Mouse (Mus musculus): ENCODE measurements around the gene Catsperz. TPM values are rescaled to one million over a fixed set of nuclear protein-coding genes. Genes with fewer than 3 reads are reported as not detected.

Catsperz gene
- total RNA-seq, 1 experiment, result 14.9 TPM

DNA sequence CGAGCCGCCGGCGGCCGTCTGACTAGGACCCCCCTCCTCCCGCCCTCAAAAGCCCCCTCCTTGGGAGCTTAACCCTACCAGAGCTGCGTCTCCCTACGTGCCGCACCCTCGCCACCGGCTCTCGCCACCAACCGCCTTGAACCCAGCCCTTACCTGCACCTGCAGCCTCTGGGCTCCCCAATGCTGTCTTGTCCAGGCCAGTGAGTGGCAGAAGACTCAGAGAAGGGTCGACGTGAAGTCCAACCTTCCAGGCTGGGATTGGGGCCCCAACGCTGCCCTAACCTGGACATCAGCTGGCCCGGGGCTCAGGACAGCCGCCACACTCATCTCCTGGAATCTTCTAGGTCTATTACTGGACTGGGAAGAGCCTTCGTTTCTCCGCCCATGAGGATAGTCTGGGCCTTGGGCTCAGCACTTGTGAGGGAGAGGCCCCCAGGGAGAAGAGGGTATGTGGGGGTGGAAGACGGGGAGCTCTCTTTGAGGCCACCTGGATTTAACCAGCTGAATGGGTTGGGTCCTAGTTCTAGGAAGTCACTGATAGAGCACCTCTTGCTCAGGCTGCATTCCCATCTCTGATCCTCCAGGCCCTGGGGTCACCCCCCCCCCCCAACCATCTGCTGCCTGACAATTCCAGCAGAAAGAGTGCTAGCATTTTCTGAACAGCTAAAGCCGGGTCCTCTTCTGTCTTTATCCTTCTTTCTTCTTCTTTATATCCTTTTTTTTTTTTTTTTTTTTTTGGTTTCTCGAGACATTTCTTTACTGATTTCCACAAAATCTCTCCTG is 9.2 kb upstream of the Catsperz start, which contains the start of gene Kcnk4:
Kcnk4 (minus strand) TSS at position 321 of the 783 bp plus-strand sequence.
- no peak for TF ChIP-seq HCFC1 (IDR thresholded peaks at IDR 0.05; ENCODE audit: borderline replicate concordance, insufficient read depth, low read length)
- TF ChIP-seq CHD2 (IDR thresholded peaks at IDR 0.05; ENCODE audit: low read depth, low read length), result no peak
- TF ChIP-seq MAFK (IDR thresholded peaks at IDR 0.05; ENCODE audit: insufficient read depth, low read depth, low read length), result no peak
- TF ChIP-seq ZC3H11A (IDR thresholded peaks at IDR 0.05; ENCODE audit: borderline replicate concordance, low read depth, low read length), result no peak
- TF ChIP-seq ZNF384 (IDR thresholded peaks at IDR 0.05; ENCODE audit: low read depth, low read length), result no peak

DNA sequence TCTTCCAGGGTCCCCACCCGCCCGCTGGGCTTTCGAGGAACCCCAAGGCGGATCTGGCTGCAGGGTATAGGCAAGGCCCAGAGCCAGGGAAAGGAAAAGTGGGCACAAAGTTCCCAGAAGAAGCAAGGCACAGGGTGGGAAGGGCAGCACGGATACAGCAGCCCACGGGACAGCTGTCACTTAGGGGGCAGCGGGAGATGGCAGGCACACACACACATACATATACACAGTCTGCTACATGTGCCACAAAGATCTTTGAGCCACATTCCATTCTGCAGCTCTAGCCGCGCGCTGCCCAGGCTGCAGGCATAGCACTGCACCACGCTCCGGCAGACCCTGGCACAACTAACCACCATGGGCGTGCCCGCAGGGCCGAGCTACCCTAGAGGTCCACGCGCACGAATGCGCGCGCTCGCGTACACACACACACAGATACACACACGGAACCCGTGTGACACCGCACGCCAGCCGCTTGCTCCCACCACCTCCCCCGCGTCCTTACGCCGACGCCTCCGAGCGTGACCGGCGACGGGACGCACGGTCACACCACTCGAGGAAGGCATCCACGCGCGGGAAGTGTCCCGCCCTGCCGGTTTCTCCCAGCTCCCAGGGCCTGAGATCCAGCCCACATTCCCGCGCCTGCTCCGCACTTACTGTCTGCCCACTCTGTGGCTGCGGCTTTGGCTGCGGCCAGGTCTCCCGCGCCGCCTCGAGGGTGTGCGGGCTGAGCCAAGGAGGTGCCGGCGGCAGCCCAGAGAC is 8.4 kb upstream of the Catsperz start:
- H3K27ac ChIP-seq (ENCODE audit: insufficient read depth, low read depth, low read length, poor library complexity, severe bottlenecking), result no peak overlapping the region
- in situ Hi-C loops (cut with MboI; ENCODE audit: low sequenced_read_pairs in 2 of 2, unreplicated experiment in 2 of 2), result no loop called here
- H3K9ac ChIP-seq (ENCODE audit: insufficient read depth, low read depth, low read length, poor library complexity, severe bottlenecking), result peak overlapping the region; percentile 46

More for the DNA sequence above, 9.2 kb upstream of the Catsperz start, which contains the start of gene Kcnk4:
- Histone ChIP-seq H3K9me3 (ENCODE audit: control insufficient read depth, insufficient read depth, low read depth, low read length) (no peaks in the 10 kb centered on the region), H3K4me3 (ENCODE audit: insufficient read depth in 1 of 2, low read depth in 1 of 2, low read length in 2 of 2, poor library complexity in 1 of 2, severe bottlenecking in 1 of 2) (peak within 1 kb of the TSS; percentile 58 to 67), H3K9ac (ENCODE audit: insufficient read depth, low read depth, low read length, poor library complexity, severe bottlenecking) (peak within 1 kb of the TSS; percentile 46), H3K27ac (ENCODE audit: insufficient read depth, low read depth, low read length, poor library complexity, severe bottlenecking) (no peak within 1 kb of the TSS), H3K4me1 (ENCODE audit: control insufficient read depth in 2 of 2, insufficient read depth in 2 of 2, low read length in 2 of 2, poor library complexity in 1 of 2) (peaks cover 3 to 26% of the 10 kb centered on the region in 2 experiments), H3K36me3 (ENCODE audit: control insufficient read depth, insufficient read depth, low read length, poor library complexity, severe bottlenecking) (no peaks in the 10 kb centered on the region)
- in situ Hi-C loops (cut with MboI; ENCODE audit: low sequenced_read_pairs in 2 of 2, unreplicated experiment in 2 of 2), result no loop called here
- DNase-seq (ENCODE audit: low read depth, low spot score), result no peak

DNA sequence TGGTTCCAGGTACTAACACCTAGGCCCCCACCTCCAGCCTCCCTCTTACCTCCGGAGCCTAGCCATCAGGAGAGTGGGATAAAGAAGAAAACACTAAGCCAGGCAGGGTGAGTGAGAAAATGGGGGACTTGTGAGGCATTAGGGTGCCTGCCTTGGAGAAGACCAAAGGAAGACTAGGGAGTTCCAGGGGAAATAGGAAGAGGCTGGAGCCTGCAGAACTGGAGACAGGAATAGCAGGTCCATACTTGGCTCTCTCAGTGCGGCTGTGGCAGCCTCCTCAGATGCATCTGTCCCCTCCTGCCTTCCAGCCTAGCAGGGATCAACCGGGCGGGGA is 7.9 kb upstream of the Catsperz start:
- Histone ChIP-seq H3K4me1 (ENCODE audit: control insufficient read depth in 2 of 2, insufficient read depth in 2 of 2, low read length in 2 of 2, poor library complexity in 1 of 2) (peaks cover 3 to 26% of the 10 kb centered on the region in 2 experiments), H3K4me3 (ENCODE audit: insufficient read depth in 1 of 2, low read depth in 1 of 2, low read length in 2 of 2, poor library complexity in 1 of 2, severe bottlenecking in 1 of 2) (peak overlapping the region; percentile 58 to 67), H3K27ac (ENCODE audit: insufficient read depth, low read depth, low read length, poor library complexity, severe bottlenecking) (no peak overlapping the region), H3K36me3 (ENCODE audit: control insufficient read depth, insufficient read depth, low read length, poor library complexity, severe bottlenecking) (no peaks in the 10 kb centered on the region), H3K9ac (ENCODE audit: insufficient read depth, low read depth, low read length, poor library complexity, severe bottlenecking) (no peak overlapping the region), H3K9me3 (ENCODE audit: control insufficient read depth, insufficient read depth, low read depth, low read length) (no peaks in the 10 kb centered on the region)
- no peak for DNase-seq (ENCODE audit: low read depth, low spot score)
- in situ Hi-C loops (cut with MboI; ENCODE audit: low sequenced_read_pairs in 2 of 2, unreplicated experiment in 2 of 2), result no loop called here
- TF ChIP-seq HCFC1 (IDR thresholded peaks at IDR 0.05; ENCODE audit: borderline replicate concordance, insufficient read depth, low read length), result no peak
- no peak for TF ChIP-seq ZNF384 (IDR thresholded peaks at IDR 0.05; ENCODE audit: low read depth, low read length)
- TF ChIP-seq MAFK (IDR thresholded peaks at IDR 0.05; ENCODE audit: insufficient read depth, low read depth, low read length), result no peak
- no peak for TF ChIP-seq ZC3H11A (IDR thresholded peaks at IDR 0.05; ENCODE audit: borderline replicate concordance, low read depth, low read length)
- no peak for TF ChIP-seq CHD2 (IDR thresholded peaks at IDR 0.05; ENCODE audit: low read depth, low read length)

More for the DNA sequence above, 8.4 kb upstream of the Catsperz start:
- Histone ChIP-seq H3K36me3 (ENCODE audit: control insufficient read depth, insufficient read depth, low read length, poor library complexity, severe bottlenecking) (no peaks in the 10 kb centered on the region), H3K4me3 (ENCODE audit: insufficient read depth in 1 of 2, low read depth in 1 of 2, low read length in 2 of 2, poor library complexity in 1 of 2, severe bottlenecking in 1 of 2) (peak overlapping the region; percentile 58 to 67), H3K9me3 (ENCODE audit: control insufficient read depth, insufficient read depth, low read depth, low read length) (no peaks in the 10 kb centered on the region), H3K4me1 (ENCODE audit: control insufficient read depth in 2 of 2, insufficient read depth in 2 of 2, low read length in 2 of 2, poor library complexity in 1 of 2) (peaks cover 3 to 26% of the 10 kb centered on the region in 2 experiments)
- TF ChIP-seq HCFC1 (IDR thresholded peaks at IDR 0.05; ENCODE audit: borderline replicate concordance, insufficient read depth, low read length) (no peak), ZC3H11A (IDR thresholded peaks at IDR 0.05; ENCODE audit: borderline replicate concordance, low read depth, low read length) (no peak), CHD2 (IDR thresholded peaks at IDR 0.05; ENCODE audit: low read depth, low read length) (no peak), MAFK (IDR thresholded peaks at IDR 0.05; ENCODE audit: insufficient read depth, low read depth, low read length) (no peak), ZNF384 (IDR thresholded peaks at IDR 0.05; ENCODE audit: low read depth, low read length) (no peak)
- DNase-seq (ENCODE audit: low read depth, low spot score), result no peak

DNA sequence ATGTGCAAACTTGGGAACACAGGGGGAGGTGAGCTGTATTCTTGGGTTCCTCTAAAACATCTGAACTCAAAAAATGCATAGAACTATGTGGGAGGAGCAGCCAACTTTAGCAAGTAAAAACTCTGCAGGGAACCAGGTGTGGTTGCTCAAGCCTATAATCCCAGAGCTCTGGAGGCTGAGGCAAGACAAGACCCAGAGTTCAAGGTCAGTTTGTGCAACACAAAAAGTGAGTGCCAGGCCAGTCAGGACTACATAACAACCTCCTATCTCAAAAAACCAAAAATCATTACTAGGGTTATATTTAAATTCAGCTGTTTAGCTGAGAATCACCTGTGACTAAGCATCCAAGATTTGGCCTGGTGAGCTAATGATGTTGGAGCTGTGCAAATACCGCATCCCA is 6.8 kb upstream of the Catsperz start:
- no peak overlapping the region for H3K27ac ChIP-seq (ENCODE audit: insufficient read depth, low read depth, low read length, poor library complexity, severe bottlenecking)
- H3K4me3 ChIP-seq (ENCODE audit: insufficient read depth in 1 of 2, low read depth in 1 of 2, low read length in 2 of 2, poor library complexity in 1 of 2, severe bottlenecking in 1 of 2), result no peak overlapping the region
- no peak overlapping the region for H3K9ac ChIP-seq (ENCODE audit: insufficient read depth, low read depth, low read length, poor library complexity, severe bottlenecking)
- in situ Hi-C loops (cut with MboI; ENCODE audit: low sequenced_read_pairs in 2 of 2, unreplicated experiment in 2 of 2), result no loop called here
- no peaks in the 10 kb centered on the region for H3K36me3 ChIP-seq (ENCODE audit: control insufficient read depth, insufficient read depth, low read length, poor library complexity, severe bottlenecking)
- no peaks in the 10 kb centered on the region for H3K9me3 ChIP-seq (ENCODE audit: control insufficient read depth, insufficient read depth, low read depth, low read length)
- TF ChIP-seq ZNF384 (IDR thresholded peaks at IDR 0.05; ENCODE audit: low read depth, low read length) (no peak), ZC3H11A (IDR thresholded peaks at IDR 0.05; ENCODE audit: borderline replicate concordance, low read depth, low read length) (no peak), CHD2 (IDR thresholded peaks at IDR 0.05; ENCODE audit: low read depth, low read length) (no peak), HCFC1 (IDR thresholded peaks at IDR 0.05; ENCODE audit: borderline replicate concordance, insufficient read depth, low read length) (no peak), MAFK (IDR thresholded peaks at IDR 0.05; ENCODE audit: insufficient read depth, low read depth, low read length) (no peak)
- DNase-seq (ENCODE audit: low read depth, low spot score), result no peak
- H3K4me1 ChIP-seq (ENCODE audit: control insufficient read depth in 2 of 2, insufficient read depth in 2 of 2, low read length in 2 of 2, poor library complexity in 1 of 2), result peaks cover 3 to 28% of the 10 kb centered on the region in 2 experiments

All from ES-E14 (cell line).